Mouse (Mus musculus) forebrain, embryonic 15.5 days (tissue): ENCODE data around the gene Cklf. TPM values are rescaled to one million over a fixed set of nuclear protein-coding genes. Genes with fewer than 3 reads are reported as not detected.

Experiments used
- ATAC-seq: fragments of 200-750 bp; cut with Nextera tagmentation; replicated peaks from 2 replicates; pipeline ENCODE4 v1.8.0; 2017; ENCODE audit warnings: mild to moderate bottlenecking, moderate TSS enrichment, moderate library complexity
- H3K27ac ChIP-seq: fragments of 300-500 bp; sonication (generic); replicated peaks from 2 replicates; pipeline ENCODE4 v1.5.1; 2015; ENCODE audit warnings: mild to moderate bottlenecking, inconsistent platforms
- H3K27me3 ChIP-seq: fragments of 300-500 bp; sonication (generic); 2 replicates; pipeline ENCODE4 v1.6.1; 2015; ENCODE audit warnings: inconsistent platforms
- H3K36me3 ChIP-seq: fragments of 300-500 bp; sonication (generic); 2 replicates; pipeline ENCODE4 v1.6.1; 2015; ENCODE audit warnings: mild to moderate bottlenecking, inconsistent platforms
- H3K4me1 ChIP-seq: fragments of 300-500 bp; sonication (generic); 2 replicates; pipeline ENCODE4 v1.6.1; 2015; ENCODE audit warnings: inconsistent platforms
- H3K4me2 ChIP-seq: fragments of 300-500 bp; sonication (generic); replicated peaks from 2 replicates; pipeline ENCODE4 v1.6.1; 2015; ENCODE audit warnings: mild to moderate bottlenecking, inconsistent platforms
- H3K4me3 ChIP-seq: fragments of 300-500 bp; sonication (generic); 2 replicates; pipeline ENCODE4 v1.5.1; 2015; ENCODE audit warnings: mild to moderate bottlenecking, inconsistent platforms
- H3K9ac ChIP-seq: fragments of 300-500 bp; sonication (generic); replicated peaks from 2 replicates; pipeline ENCODE4 v1.6.1; 2015; ENCODE audit warnings: mild to moderate bottlenecking, inconsistent platforms
- H3K9me3 ChIP-seq: fragments of 300-500 bp; sonication (generic); 2 replicates; pipeline ENCODE4 v1.6.1; 2016; ENCODE audit warnings: inconsistent platforms
- WGBS: fragments of 180-500 bp; shearing (Covaris S2); methylation state at CpG from one replicate; pipeline ENCODE4 v1.1.7; 2015; ENCODE audit warnings: mixed read lengths; 5-methylcytosine and 5-hydroxymethylcytosine counted together
- polyA plus RNA-seq: library from polyadenylated mRNA; unstranded; fragments of >200 nt; fragmentation: Nextera tagmentation; extraction: Ambion mirVana; gene quantifications from 2 replicates; pipeline ENCODE4 v1.2.1, GENCODE M21; 2015

Cklf gene
- 31.9 and 37.6 TPM in 2 replicates for polyA plus RNA-seq

- Histone ChIP-seq H3K27ac (peak within 1 kb of the TSS; percentile 65), H3K36me3 (no peaks in the 10 kb centered on the region), H3K27me3 (no peaks in the 10 kb centered on the region), H3K4me2 (peak within 1 kb of the TSS; percentile 67), H3K9me3 (no peaks in the 10 kb centered on the region), H3K4me1 (peaks cover 29% of the 10 kb centered on the region), H3K4me3 (peak within 1 kb of the TSS; percentile 74), H3K9ac (peak within 1 kb of the TSS; percentile 75)
- peak; percentile 74 for ATAC-seq
- 3% methylated on average over 41 of the region's 41 CpGs for WGBS
Measured at GRCm38 (mm10) chr8:104250439-104251367, at the start of gene Cklf. Cklf (plus strand) TSS chr8:104250861.

- Histone ChIP-seq H3K27me3 (no peaks in the 10 kb centered on the region), H3K4me3 (no peak overlapping the region), H3K27ac (no peak overlapping the region), H3K9me3 (no peaks in the 10 kb centered on the region), H3K4me2 (no peak overlapping the region), H3K9ac (no peak overlapping the region), H3K4me1 (no peaks in the 10 kb centered on the region), H3K36me3 (no peaks in the 10 kb centered on the region)
- WGBS, result 82% methylated on average over 3 of the region's 3 CpGs
- no peak for ATAC-seq
Measured at GRCm38 (mm10) chr8:104201622-104202021, 49.0 kb upstream of the Cklf start.

- no peaks in the 10 kb centered on the region for H3K27me3 ChIP-seq
- H3K36me3 ChIP-seq, result no peaks in the 10 kb centered on the region
- no peak overlapping the region for H3K4me2 ChIP-seq
- H3K27ac ChIP-seq, result no peak overlapping the region
- H3K4me3 ChIP-seq, result no peak overlapping the region
- ATAC-seq, result no peak
- no peak overlapping the region for H3K9ac ChIP-seq
- no peaks in the 10 kb centered on the region for H3K9me3 ChIP-seq
- WGBS, result 88% methylated on average over 4 of the region's 4 CpGs
- H3K4me1 ChIP-seq, result no peaks in the 10 kb centered on the region
Measured at GRCm38 (mm10) chr8:104202320-104202719, 48.3 kb upstream of the Cklf start.

GRCm38 (mm10) chr8:104205292-104205691 lies 45.4 kb upstream of the Cklf start:
- ATAC-seq, result no peak
- Histone ChIP-seq H3K4me1 (no peaks in the 10 kb centered on the region), H3K36me3 (no peaks in the 10 kb centered on the region), H3K9ac (no peak overlapping the region), H3K4me3 (no peak overlapping the region), H3K27ac (no peak overlapping the region), H3K4me2 (no peak overlapping the region), H3K9me3 (no peaks in the 10 kb centered on the region), H3K27me3 (no peaks in the 10 kb centered on the region)
- 67% methylated on average over 3 of the region's 3 CpGs for WGBS

- Histone ChIP-seq H3K4me3 (no peak overlapping the region), H3K4me2 (no peak overlapping the region), H3K36me3 (no peaks in the 10 kb centered on the region), H3K27ac (no peak overlapping the region), H3K9me3 (no peaks in the 10 kb centered on the region), H3K4me1 (no peaks in the 10 kb centered on the region), H3K9ac (no peak overlapping the region), H3K27me3 (no peaks in the 10 kb centered on the region)
- ATAC-seq, result no peak
- 93% methylated on average over 5 of the region's 5 CpGs for WGBS
Measured at GRCm38 (mm10) chr8:104217601-104218000, 33.1 kb upstream of the Cklf start.

GRCm38 (mm10) chr8:104219079-104219478 lies 31.6 kb upstream of the Cklf start:
- H3K4me2 ChIP-seq, result no peak overlapping the region
- H3K27me3 ChIP-seq, result no peaks in the 10 kb centered on the region
- no peaks in the 10 kb centered on the region for H3K4me1 ChIP-seq
- no peak for ATAC-seq
- no peak overlapping the region for H3K4me3 ChIP-seq
- 22% methylated on average over 11 of the region's 11 CpGs for WGBS
- H3K36me3 ChIP-seq, result peaks cover 4% of the 10 kb centered on the region; the same call in 1 of the 2 replicates
- no peaks in the 10 kb centered on the region for H3K9me3 ChIP-seq
- H3K9ac ChIP-seq, result no peak overlapping the region
- no peak overlapping the region for H3K27ac ChIP-seq

GRCm38 (mm10) chr8:104219806-104220205 lies 30.9 kb upstream of the Cklf start:
- ATAC-seq, result peak; percentile 75
- Histone ChIP-seq H3K36me3 (peaks cover 12% of the 10 kb centered on the region), H3K27me3 (no peaks in the 10 kb centered on the region), H3K9me3 (no peaks in the 10 kb centered on the region), H3K9ac (no peak overlapping the region), H3K4me3 (no peak overlapping the region), H3K27ac (no peak overlapping the region), H3K4me2 (no peak overlapping the region), H3K4me1 (no peaks in the 10 kb centered on the region)
- 41% methylated on average over 5 of the region's 5 CpGs for WGBS

- 92% methylated on average over 5 of the region's 5 CpGs for WGBS
- Histone ChIP-seq H3K4me1 (no peaks in the 10 kb centered on the region), H3K27me3 (no peaks in the 10 kb centered on the region), H3K9ac (no peak overlapping the region), H3K27ac (no peak overlapping the region), H3K4me2 (no peak overlapping the region), H3K36me3 (peaks cover 80% of the 10 kb centered on the region), H3K4me3 (no peak overlapping the region), H3K9me3 (no peaks in the 10 kb centered on the region)
- ATAC-seq, result no peak
Measured at GRCm38 (mm10) chr8:104227048-104227447, 23.6 kb upstream of the Cklf start.

- Histone ChIP-seq H3K9ac (no peak overlapping the region), H3K4me1 (no peaks in the 10 kb centered on the region), H3K27ac (no peak overlapping the region), H3K4me3 (no peak overlapping the region), H3K36me3 (peaks cover 91% of the 10 kb centered on the region), H3K9me3 (no peaks in the 10 kb centered on the region), H3K4me2 (no peak overlapping the region), H3K27me3 (no peaks in the 10 kb centered on the region)
- WGBS, result 98% methylated on average over 9 of the region's 9 CpGs
- no peak for ATAC-seq
Measured at GRCm38 (mm10) chr8:104230377-104230776, 20.3 kb upstream of the Cklf start.

- no peak for ATAC-seq
- 95% methylated on average over 4 of the region's 4 CpGs for WGBS
- Histone ChIP-seq H3K27me3 (no peaks in the 10 kb centered on the region), H3K36me3 (peaks cover 88% of the 10 kb centered on the region), H3K4me3 (no peak overlapping the region), H3K27ac (no peak overlapping the region), H3K9me3 (no peaks in the 10 kb centered on the region), H3K9ac (no peak overlapping the region), H3K4me1 (no peaks in the 10 kb centered on the region), H3K4me2 (no peak overlapping the region)
Measured at GRCm38 (mm10) chr8:104232039-104232438, 18.6 kb upstream of the Cklf start.

GRCm38 (mm10) chr8:104232919-104233318 lies 17.7 kb upstream of the Cklf start:
- H3K4me2 ChIP-seq, result no peak overlapping the region
- no peak for ATAC-seq
- no peaks in the 10 kb centered on the region for H3K4me1 ChIP-seq
- H3K36me3 ChIP-seq, result peaks cover 84% of the 10 kb centered on the region
- WGBS, result 97% methylated on average over 5 of the region's 5 CpGs
- H3K27me3 ChIP-seq, result no peaks in the 10 kb centered on the region
- no peak overlapping the region for H3K27ac ChIP-seq
- H3K4me3 ChIP-seq, result no peak overlapping the region
- no peaks in the 10 kb centered on the region for H3K9me3 ChIP-seq
- no peak overlapping the region for H3K9ac ChIP-seq

GRCm38 (mm10) chr8:104234573-104234972 lies 16.1 kb upstream of the Cklf start:
- no peak; the same call in 1 of the 2 replicates for ATAC-seq
- no peak overlapping the region for H3K4me3 ChIP-seq
- peaks cover 85% of the 10 kb centered on the region for H3K36me3 ChIP-seq
- no peak overlapping the region for H3K9ac ChIP-seq
- H3K4me2 ChIP-seq, result no peak overlapping the region
- H3K27me3 ChIP-seq, result no peaks in the 10 kb centered on the region
- H3K27ac ChIP-seq, result no peak overlapping the region
- no peaks in the 10 kb centered on the region for H3K4me1 ChIP-seq
- WGBS, result 45% methylated on average over 6 of the region's 6 CpGs
- H3K9me3 ChIP-seq, result no peaks in the 10 kb centered on the region
